Mouse (Mus musculus) left cerebral cortex, postnatal 4 days (tissue): ENCODE results near the gene Vmp1. TPM values are rescaled to one million over a fixed set of nuclear protein-coding genes. Genes with fewer than 3 reads are reported as not detected.

Source experiments
- DNase-seq: peaks from one replicate; pipeline ENCODE4 v3.0.0-alpha.2; 2022
- intact Hi-C: fragments of 180-260 bp; cut with DNase I; formaldehyde crosslinking; loops from one replicate; pipeline ENCODE4 v1.15.1; 2025
- total RNA-seq, 2 experiments: library from RNA; stranded (reverse); gene quantifications; 2 replicates each; pipeline ENCODE4 v1.2.3; 2021

The Vmp1 gene
- 100 to 1,000 TPM; 103 to 113 TPM for total RNA-seq

DNA sequence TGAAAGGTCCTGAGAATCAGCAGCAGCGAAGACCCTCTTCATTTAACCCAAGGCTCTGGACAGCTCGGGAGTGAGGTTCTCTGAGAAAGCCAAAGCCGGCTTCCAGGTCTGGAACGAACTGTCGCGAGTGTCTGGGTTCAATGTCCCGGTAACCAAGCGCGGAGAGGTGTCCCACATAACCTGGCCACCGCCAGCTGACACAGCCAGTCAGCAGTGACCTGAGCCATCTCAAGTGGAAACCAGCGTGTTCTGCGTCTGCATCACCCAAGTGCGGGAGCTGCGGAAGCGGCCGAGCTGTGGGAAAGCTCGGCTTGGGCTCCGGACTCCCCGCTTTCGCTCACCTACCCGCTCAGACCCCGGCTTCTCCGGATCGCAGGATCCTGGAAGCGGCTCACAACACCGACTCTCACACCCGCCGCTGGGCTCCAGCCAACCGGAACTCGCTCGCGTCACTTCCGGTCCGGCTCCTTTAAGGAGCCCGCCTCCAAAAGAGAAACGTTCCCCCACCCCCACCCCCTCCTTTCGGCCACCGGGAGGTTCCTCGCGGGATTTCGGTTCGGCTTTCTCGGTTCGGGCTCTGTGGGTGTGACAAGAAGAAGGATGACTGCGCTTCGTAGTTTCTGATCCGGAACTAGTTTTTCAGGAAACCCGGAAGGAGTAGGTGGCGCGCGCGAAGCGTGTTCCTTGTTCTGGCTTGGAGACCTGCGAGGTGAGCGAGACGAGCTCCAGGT is at the start of gene Vmp1, which contains the start of gene Ptrh2:
Gene Vmp1, minus strand, starts transcription at position 442 of the 731 bp plus-strand sequence.
Gene Ptrh2, plus strand, starts transcription at position 591 of the 731 bp plus-strand sequence.
- intact Hi-C loops: no loop called here
- DNase-seq: peak; percentile 94

DNA sequence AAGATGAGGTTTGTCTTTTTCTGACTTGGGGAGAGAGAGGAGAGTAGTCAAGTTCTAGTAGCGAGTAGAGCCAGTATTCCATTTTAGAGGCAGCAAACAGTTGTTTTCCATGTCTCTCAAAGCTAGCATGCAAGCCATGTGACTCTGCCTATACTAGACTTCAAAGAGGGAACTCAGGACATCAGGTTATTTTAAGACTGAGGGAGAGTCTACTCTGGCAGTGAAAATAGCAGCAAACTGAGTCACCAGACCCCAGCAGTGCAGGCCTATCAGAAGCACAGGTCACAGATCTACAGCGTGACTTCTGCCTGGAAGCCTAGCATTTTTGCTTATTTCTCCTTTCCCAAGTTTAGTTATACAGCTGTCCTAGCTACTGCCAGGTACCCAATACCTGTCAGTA is 47.8 kb upstream of the Vmp1 start:
- DNase-seq: no peak
- intact Hi-C loops: no loop called here

DNA sequence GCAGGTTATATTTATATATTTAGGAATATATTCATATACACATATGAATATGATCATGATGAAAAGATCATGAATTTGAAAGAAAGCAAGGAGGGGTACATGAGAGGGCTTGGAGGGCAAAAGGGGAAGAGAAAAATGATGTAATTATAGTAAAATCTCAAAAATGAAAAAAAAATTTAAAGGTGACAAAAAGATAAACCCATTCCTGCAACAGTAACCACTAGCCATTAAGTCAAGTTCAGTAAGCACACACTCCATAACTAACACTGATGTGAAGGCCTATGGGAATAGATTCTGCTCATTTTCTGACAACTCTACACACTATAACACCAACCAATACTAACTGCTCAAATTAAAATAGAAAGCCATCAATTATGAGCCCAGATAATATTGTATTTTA is 42.0 kb upstream of the Vmp1 start:
- intact Hi-C loops: no loop called here

DNA sequence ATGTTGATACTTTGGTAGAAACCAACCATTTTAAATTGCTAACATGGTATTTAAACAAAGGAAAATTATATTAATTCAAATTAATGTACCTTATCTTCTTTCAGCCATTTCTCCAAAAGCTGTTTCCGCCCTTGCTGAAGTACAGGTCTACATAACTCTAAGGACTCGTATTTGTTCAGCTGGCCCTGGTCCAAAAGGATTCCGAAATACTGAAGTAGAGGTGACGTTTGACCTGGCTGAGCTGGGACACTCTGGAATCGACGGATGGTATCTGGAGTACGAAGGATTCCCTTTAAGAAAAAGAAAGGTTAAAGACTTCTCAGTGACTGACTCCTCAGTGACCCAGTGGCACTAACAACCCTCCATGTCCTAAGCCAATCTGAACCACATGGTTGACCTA is 41.3 kb upstream of the Vmp1 start:
- DNase-seq: no peak
- intact Hi-C loops: no loop called here

More for the DNA sequence above, 42.0 kb upstream of the Vmp1 start:
- DNase-seq: no peak

DNA sequence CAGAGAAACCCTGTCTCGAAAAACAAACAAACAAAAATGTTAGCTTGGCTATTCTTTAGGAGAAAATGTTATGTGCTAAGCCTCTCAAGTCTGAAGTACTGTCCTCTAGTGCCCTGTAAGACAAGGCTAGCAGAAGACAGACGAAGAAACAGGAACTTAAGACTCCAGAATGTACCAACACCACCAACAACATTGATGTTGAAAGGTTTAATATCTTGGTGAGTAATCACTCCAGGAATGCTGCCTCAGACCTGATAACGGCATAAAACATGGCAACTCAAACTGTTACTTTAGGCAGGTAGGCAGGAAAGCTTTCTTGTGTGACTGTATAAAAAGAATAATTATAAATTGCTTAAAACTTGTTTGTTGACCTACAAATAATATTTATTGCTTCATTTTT is 40.4 kb upstream of the Vmp1 start:
- intact Hi-C loops: no loop called here
- DNase-seq: no peak

DNA sequence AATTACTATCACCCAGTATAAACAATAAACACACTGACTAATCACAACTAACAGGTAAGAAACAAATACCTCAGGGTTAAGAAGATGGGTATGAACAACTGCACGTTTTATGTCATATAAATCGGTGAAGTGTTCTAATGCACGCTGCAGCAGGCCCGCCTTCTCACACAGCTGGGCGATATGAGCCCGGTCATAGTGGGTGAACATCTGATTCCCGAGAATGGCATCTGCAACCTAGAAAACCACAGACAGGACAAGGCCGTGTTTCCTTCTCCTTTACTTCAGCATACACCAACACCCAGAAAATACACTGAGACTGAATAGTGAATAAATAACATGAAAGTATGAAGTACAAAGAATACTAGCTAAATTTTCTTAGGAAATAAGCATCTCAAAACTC is 35.8 kb upstream of the Vmp1 start:
- intact Hi-C loops: loop anchor here (10.0 kb wide), 1 partner anchor 325 kb away; no protein-coding TSS in a partner anchor
- DNase-seq: no peak

DNA sequence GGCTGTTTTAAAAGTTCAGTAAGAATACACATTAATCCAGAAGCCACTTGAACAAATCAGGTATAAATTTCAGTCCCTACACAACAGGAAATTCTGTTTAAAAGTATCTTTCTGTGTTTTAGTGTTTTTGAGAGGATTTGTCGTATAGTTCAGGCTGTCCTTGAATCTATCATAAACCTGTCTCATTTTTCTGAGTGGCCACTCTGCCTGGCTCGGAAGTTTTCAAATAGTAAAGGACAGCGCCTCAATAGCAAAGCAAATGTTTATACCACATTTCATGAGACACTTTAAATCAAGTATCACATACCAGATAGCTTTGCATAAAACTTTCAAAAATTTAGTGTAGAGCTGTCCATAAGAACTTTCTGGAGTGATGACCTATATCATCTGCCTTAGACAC is 34.7 kb upstream of the Vmp1 start:
- DNase-seq: no peak
- intact Hi-C loops: loop anchor here (10.0 kb wide), 1 partner anchor 326 kb away; no protein-coding TSS in a partner anchor

DNA sequence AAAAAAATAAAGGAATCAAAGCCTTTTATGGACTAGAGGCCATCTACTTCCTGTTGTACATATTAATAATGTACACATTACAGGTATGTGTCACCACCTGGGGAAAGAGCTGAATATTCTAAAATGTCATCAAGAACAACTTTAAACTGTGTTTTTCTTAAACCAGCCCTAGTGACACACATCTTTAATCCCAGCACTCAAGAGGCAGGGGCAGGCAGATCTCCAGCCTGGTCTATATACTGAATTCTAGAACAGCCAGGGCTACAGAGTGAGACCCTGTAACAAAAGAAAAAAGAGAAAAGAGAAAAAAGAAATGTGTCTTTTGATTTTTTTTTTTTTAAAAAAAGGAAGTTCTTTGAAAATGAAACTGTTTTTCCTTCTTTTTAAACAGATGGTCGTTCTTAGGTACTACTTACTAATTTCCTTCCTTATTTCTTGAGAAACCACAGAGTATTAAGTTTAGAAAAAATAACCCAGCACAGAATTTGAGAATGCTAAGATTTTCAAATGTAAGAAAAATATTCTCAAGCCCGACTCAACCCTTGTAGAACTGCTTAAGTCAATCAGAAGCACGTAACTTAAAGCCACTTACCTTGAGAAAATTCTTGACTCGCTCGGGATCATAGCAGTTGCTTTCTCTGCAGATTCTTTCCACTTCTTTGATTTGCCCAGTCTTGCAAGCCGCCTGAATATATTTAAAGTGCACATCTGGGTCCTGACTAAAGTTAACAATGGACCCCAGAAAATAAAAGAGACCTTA is 33.9 kb upstream of the Vmp1 start:
- DNase-seq: no peak
- intact Hi-C loops: loop anchor here (10.0 kb wide), 1 partner anchor 327 kb away; no protein-coding TSS in a partner anchor

DNA sequence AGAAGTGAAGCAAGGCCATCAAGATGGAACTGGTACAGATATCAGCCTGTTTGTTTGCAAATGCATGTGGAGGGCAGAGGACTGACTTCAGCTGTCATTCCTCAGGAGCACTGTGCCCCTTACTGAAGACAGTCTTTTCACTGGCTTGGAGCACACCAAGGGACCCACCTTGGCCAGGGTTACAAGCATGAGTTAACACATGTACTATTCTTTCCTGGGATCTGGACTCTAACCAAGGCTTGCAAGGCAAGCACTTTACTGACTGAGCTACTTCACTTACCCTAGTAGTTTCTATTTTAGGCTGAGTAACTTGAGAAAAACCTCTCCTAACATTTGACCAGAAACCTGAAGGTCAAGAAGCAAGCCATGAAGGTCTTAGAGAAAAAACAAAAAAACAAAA is 31.0 kb upstream of the Vmp1 start:
- no peak for DNase-seq
- intact Hi-C loops: loop anchor here (10.0 kb wide), 1 partner anchor 330 kb away; no protein-coding TSS in a partner anchor

DNA sequence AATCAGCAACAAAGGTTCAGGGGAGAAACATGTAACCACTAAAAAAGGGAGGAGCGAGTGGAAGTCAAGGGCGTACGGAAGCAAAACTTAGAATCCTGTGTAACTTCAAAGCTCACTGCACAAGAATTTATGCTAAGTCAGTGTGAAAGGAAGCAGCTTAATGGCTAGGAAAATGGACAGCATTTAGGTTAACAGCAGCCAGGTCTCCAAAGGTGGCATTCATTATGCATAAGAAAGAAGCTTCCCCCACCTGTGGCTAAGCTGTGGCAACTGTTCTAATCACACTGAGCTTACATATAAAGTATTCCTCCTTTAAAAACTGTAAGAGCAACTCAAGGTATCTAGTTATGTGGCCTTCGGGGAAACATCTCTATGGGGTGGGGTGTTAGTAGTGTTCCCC is 17.5 kb upstream of the Vmp1 start:
- intact Hi-C loops: loop anchor here (10.0 kb wide), 1 partner anchor 74 kb away; no protein-coding TSS in a partner anchor
- no peak for DNase-seq

DNA sequence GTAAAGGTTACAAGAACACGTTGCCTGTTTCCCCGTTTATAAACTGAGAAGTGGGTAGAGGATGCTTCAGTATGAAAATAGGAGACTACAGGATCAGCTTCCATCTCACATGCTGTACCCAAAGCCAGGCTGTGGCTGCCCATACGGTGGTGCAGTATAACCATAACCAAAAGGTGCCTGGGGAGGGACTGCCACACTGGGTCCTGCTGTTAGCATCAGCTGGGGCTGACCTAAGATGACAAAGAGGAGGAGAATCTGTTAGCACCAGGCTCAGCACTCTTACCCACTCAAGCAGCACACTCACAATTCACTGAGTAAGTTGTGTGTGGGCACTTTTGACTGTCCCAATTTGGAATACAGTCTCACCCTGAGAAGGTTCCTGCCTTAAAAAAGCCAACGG is 11.8 kb upstream of the Vmp1 start:
- intact Hi-C loops: no loop called here
- no peak for DNase-seq

DNA sequence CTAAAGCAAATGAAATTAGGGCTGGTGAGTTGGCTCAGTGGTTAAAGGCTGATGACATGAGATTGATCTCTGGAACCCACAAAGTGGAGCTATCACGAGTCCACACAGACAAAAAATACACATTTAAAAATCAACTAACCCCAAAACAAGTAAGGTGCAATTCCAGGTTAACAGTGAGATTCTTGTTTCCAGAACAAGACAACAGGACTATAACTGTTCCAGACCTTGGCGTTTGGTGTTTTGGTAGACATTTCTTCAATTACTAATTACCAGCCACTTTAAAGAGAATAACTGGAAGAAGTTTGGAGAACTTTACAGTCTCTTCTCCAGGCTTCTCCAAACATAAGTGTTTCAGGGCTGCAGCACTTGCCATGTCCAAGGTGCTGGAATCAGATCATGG is 8.9 kb upstream of the Vmp1 start:
- DNase-seq: no peak
- intact Hi-C loops: no loop called here

DNA sequence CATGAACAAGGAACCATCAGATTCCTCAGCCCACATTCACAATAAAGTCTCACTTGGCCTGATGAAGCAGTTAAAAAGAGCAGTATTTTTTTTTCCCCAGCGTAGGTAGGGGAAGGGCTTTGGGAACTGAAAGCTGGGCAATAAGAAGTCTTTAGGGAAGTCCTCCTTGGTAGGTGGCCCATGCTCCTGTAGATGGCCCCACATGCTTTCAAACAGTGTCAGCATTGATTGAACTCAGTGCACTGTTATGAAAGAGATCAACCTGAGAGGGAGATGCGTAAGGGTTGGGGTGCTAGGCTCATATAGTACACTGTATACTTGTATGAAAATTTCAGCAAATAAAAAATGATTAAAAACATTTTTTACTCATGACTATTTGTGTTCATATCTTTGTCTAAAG is 8.3 kb upstream of the Vmp1 start:
- DNase-seq: no peak
- intact Hi-C loops: no loop called here

DNA sequence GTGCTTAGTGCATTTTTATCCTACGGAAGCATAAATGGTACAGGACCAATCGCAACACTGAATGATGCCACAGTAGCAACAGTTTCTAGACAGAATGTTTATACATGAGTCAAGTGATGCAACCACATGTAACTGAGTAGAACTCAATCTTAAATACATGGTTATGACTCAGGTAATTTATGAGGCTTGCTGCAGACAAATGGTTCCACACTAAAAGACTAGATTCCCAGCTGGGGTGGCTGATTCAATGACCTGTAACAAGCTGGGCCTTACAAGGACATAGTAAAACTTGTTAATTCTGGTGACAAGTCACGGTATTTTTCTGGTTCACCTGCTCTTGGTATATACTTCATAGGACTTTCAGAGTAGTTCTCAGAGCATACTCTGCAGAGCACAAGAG is 7.8 kb upstream of the Vmp1 start:
- no peak for DNase-seq
- intact Hi-C loops: no loop called here

DNA sequence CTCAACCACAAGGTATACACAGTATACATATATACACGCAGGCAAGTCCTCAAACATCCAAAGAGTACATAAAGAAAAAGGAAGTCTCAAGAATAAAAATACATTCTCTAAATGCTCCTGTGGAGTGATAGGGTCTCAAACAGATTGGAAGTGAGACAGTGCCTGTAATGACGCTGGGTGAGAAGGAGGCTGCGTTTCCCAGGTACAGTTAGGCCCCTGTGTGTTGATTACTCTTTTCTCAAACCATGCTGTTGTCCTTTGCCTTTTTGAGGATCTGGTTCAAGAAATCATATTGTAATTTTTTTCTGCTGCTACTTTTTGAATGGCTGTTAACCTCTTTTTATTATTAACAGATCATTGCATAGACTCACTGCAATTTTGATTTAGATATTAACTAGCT is 6.7 kb upstream of the Vmp1 start:
- intact Hi-C loops: no loop called here
- no peak for DNase-seq

DNA sequence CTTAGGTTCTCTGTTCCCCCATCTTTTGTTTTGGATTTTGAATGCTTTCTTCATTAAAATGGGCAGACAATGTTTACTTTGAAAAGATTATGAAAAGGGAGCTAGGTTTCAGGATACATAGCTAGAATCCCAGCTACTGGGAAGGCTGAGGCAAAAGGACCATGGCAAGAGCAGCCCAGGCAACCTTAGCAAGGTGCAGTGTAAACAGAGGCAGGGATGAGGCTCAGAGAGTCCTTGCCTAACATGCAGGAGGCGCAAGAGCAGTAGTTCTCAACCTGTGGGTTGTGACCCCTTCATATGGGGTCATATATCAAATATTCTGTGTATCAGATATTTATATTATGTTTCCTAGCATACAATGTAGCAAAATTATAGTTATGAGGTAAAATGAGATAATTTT is 1.7 kb upstream of the Vmp1 start:
- no peak for DNase-seq
- intact Hi-C loops: no loop called here

DNA sequence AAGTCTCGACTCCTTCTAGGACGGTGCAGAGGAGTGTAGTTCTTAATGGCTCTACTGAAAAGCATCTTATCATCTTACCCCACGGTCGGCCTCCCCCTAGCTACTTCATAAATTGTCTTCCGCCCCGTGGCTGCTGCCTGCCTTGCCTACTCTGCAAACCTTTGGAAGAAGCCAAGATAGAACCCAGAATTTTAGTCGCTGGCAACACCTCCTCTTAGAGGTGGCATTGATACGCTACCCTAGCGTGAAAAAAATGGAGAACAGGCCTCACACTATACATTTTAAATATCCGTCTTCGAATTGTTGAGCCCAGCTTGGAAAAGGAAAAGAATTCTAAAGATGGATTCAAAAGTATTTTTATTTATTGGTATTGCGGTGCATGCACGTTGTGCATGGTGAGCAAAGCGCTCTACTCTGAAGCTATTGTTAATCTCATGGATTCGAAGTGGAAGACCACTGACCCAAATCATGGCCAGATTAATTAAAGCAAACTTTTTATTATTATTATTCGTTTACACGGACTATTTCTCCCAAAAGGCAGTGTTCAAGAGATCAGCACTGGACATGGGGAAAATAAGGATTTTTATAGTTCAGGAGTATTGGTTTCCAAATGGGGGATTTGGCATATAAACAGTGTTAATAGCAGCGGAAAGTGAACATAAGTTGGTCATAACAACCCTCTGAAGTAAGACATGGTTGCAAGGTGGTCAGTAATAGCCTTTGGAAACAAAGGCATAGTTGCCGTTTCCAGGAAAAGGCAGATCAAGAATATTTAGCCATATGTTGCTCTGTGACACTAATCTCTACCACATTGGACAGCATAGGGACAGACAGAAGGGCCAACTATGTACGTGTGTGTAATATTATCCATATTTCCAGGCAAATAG is 733 bp upstream of the Vmp1 start:
- no peak for DNase-seq
- intact Hi-C loops: no loop called here

DNA sequence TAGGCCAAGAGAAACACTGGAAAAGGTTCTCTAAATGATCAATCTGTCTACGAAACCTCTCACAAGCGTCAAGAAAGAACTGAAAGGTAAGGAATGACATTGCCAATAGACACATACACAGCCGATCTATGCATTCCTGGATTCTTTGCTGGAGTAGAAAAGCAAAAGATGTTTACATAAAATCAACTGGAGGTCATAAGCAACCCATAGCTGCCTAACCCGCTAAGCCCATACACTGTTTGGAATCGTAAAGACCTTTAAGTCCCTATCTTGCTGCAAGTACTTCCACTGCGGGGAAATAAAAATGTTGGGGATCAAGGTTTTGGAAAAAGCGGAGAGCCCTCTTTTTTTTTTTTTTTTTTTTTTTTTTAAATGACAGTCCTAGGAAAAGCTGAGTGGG is 775 bp downstream of the Vmp1 start:
- DNase-seq: no peak
- intact Hi-C loops: no loop called here

DNA sequence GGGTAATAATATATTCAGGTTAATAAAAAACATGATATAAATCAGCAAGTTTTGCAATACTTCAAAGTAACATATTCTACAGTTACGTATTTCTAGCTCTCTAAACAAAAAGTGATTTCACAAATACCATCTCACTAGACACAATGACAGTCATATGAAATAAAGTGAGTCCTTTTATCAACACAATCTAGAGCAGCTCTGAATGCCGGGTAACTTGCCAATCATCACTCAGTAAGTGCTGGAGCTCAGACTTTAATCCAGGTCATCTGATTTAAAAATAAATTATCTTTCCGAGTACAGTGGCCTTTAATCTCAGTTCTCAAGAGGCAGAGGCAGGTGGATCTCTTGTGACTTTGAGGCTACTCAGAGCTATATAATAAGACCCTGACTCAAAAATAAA is 2.2 kb downstream of the Vmp1 start:
- DNase-seq: no peak
- intact Hi-C loops: no loop called here

DNA sequence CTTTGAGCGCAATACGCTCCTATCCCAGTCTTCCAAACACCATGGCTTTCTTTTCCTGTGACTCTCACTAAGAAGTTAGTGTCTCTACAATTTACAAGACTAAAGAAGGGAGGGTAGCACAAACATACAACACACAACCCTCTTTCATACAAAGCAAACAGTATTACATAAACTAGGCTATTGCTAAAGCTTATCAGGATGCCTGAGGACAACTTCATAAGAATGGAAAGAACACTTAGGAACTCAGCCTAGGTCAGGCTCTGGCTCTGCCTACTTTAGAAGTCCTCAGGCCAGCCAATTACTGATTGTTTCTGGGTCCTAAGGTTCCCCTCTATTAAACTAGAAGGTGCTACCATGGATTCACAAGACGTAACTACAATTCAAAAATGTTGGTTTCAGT is 2.9 kb downstream of the Vmp1 start:
- intact Hi-C loops: no loop called here
- DNase-seq: no peak

DNA sequence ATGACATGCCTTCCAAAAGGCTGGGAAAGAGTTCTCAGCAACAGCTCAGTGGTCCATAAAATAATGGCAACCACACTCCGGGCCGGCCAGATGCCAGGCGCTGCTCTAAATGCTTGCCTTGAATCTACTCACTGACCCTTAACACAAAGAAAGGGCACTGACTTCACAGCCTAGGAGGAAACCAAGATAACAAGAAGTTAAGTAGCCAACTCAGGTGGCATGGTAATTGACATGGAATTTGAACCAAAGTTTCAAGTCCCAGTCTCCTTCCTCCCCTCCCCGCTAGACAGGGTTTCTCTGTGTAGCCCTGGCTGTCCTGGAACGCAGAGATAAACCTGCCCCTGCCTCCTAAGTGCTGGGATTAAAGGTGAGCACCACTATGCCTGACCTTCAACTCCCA is 4.7 kb downstream of the Vmp1 start:
- intact Hi-C loops: no loop called here
- no peak for DNase-seq
